Mouse (Mus musculus): ENCODE data around the gene Klf1. TPM values are rescaled to one million over a fixed set of nuclear protein-coding genes. Genes with fewer than 3 reads are reported as not detected.
A peak's percentile ranks its signal among the peaks of the same experiment; 100 is the strongest.

Gene Klf1
- polyA plus RNA-seq, 1 experiment from 2014 or later: 0.79 TPM

DNA sequence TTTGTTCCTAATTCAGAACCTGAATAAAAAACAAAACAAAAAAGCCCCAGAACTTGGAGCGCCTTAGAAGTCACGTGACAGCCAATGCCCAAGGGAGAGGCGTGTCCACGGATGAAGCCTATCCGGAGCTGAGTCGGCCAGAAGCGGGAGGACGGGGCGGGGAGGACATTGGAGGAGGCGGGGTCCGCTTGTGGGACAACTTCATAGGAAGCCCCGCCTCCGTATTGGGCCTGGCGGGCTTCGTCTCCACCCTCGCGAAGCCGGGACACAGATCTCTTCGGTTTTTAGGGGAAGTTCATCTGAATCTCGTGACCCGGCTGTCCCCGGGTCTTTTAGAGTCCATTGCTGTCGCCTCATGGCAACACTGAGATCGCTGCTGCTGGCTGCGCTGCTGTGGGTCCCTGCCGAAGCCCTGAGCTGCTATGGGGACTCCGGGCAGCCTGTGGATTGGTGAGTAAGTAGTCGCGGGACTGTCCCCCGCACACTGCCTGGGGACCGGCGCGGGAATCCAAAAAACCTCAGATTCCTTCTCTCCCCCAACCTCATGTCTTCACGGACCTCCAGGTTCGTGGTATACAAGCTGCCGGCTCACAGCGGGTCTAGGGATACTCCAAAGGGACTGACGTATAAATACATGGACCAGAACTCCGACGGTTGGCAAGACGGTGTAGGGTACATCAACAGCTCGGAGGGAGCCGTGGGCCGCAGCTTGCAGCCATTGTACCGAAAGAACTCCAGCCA lies 6.9 kb downstream of the Klf1 start, which contains the start of gene Dnase2a:
Gene Dnase2a, plus strand, starts transcription at position 140 of the 741 bp plus-strand sequence.
- H3K9ac ChIP-seq: peak within 1 kb of the TSS; percentile 17; the same call in 1 of the 2 replicates
- H3K36me3 ChIP-seq (replicated peaks): peaks cover 20% of the 10 kb centered on the region
- H3K27ac ChIP-seq: no peak within 1 kb of the TSS
- H3K4me1 ChIP-seq: peaks cover 17% of the 10 kb centered on the region
- peak within 1 kb of the TSS; percentile 50 for H3K4me2 ChIP-seq
- H3K27me3 ChIP-seq (replicated peaks): peaks cover 24% of the 10 kb centered on the region
- ATAC-seq (replicated peaks): peak; percentile 65
- no peaks in the 10 kb centered on the region for H3K9me3 ChIP-seq
- 2% methylated on average over 45 of the region's 45 CpGs for WGBS
- H3K4me3 ChIP-seq: peak within 1 kb of the TSS; percentile 33

DNA sequence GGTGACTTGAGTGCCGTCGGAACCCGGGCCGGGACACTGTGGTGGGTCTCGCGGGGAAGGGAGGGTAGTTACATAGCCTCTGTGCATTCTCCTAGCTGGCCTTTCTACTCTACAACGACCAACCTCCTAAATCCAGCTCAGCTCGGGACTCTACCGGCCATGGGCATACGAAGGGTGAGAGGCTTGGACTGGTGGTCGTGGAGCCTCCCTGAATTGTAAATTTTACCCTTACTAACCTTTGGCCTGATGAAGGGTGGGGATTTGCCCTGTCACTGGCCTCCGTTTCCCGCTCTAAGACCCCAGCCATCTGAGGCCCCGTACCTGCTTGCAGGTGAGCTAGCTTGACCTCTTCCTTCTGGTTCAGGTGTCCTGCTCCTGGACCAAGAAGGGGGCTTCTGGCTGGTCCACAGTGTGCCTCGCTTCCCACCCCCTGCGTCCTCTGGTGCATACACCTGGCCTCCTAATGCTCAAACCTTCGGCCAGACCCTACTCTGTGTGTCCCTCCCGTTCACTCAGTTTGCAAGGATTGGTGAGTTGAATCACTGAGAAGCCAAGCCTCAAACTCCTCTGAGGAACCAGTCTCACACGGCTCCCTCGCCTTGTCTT lies 7.5 kb downstream of the Klf1 start:
- no peaks in the 10 kb centered on the region for H3K9me3 ChIP-seq
- peaks cover 23% of the 10 kb centered on the region for H3K36me3 ChIP-seq (replicated peaks)
- H3K27me3 ChIP-seq (replicated peaks): peaks cover 28% of the 10 kb centered on the region
- no peak overlapping the region; the same call in 1 of the 2 replicates for H3K9ac ChIP-seq
- H3K27ac ChIP-seq: no peak overlapping the region
- H3K4me3 ChIP-seq: peak overlapping the region; percentile 33
- peak overlapping the region; percentile 50 for H3K4me2 ChIP-seq
- peaks cover 16% of the 10 kb centered on the region; the same call in 1 of the 2 replicates for H3K4me1 ChIP-seq
- 49% methylated on average over 20 of the region's 20 CpGs for WGBS
- ATAC-seq (replicated peaks): peak; percentile 18

DNA sequence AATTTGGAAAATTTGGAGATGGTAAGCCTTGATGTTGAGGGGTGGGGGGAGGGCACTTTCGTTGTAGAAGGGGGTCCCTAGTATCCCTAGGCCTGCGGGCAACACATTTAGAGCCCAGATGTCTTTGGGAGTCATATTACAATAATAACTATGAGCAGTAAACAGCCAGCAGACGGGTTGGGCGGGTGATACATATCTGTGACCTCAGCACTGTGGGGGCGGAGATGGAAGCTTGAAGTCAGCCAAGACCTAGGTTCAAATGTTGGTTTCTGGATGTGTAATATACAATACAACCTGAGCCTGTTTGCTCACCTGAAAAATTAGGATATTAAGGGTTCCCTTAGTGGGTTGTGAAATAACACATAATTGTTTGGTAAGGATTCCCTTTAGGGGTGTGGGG lies 8.2 kb downstream of the Klf1 start:
- no peaks in the 10 kb centered on the region for H3K9me3 ChIP-seq
- H3K4me3 ChIP-seq: no peak overlapping the region
- no peak overlapping the region for H3K27ac ChIP-seq
- H3K4me2 ChIP-seq: no peak overlapping the region
- peaks cover 16% of the 10 kb centered on the region; the same call in 1 of the 2 replicates for H3K4me1 ChIP-seq
- peaks cover 29% of the 10 kb centered on the region for H3K27me3 ChIP-seq (replicated peaks)
- 94% methylated on average over 5 of the region's 5 CpGs for WGBS
- ATAC-seq (replicated peaks): no peak
- no peak overlapping the region for H3K9ac ChIP-seq
- peaks cover 30% of the 10 kb centered on the region for H3K36me3 ChIP-seq (replicated peaks)

DNA sequence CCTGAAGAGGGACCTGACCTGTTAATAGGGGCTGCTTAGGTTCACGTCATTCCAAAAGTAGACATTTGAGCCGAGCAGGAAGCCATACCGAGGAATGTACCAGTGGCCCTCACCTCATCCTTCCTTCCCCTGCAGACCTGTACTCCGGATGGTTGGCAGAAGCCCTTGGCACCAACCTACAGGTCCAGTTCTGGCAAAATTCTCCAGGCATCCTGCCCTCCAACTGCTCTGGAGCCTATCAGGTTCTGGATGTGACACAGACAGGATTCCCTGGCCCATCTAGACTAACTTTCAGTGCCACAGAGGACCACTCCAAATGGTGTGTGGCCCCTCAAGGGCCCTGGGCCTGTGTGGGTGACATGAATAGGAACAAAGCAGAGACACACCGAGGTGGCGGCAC lies 8.8 kb downstream of the Klf1 start:
- peaks cover 16% of the 10 kb centered on the region; the same call in 1 of the 2 replicates for H3K4me1 ChIP-seq
- WGBS: 92% methylated on average over 6 of the region's 6 CpGs
- H3K36me3 ChIP-seq (replicated peaks): peaks cover 36% of the 10 kb centered on the region
- no peak for ATAC-seq (replicated peaks)
- H3K9ac ChIP-seq: no peak overlapping the region
- no peak overlapping the region for H3K4me2 ChIP-seq
- H3K27me3 ChIP-seq (replicated peaks): peaks cover 34% of the 10 kb centered on the region
- no peak overlapping the region for H3K4me3 ChIP-seq
- H3K27ac ChIP-seq: no peak overlapping the region
- no peaks in the 10 kb centered on the region for H3K9me3 ChIP-seq

DNA sequence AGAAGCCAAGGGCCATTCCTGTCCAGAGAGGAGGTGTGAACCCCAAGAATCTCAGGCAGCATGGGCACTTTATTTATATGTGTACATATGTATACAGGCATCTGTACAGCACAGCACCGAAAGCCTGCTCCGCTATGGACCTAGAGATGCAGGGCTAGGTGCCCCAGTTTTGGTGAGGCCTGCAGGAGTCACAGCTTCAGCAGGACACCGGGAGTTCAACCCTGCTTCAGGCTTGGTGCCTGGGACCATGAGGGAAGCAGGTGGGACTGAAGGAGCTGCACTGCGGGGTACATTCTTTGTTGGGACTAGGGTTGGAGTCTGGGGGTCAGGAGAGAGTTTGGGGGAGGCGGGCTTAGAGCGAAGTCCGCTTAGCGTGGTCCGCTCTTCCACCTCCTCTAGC lies 10.1 kb downstream of the Klf1 start:
- peaks cover 35% of the 10 kb centered on the region for H3K27me3 ChIP-seq (replicated peaks)
- peaks cover 16% of the 10 kb centered on the region; the same call in 1 of the 2 replicates for H3K4me1 ChIP-seq
- H3K9me3 ChIP-seq: no peaks in the 10 kb centered on the region
- no peak overlapping the region for H3K9ac ChIP-seq
- ATAC-seq (replicated peaks): no peak
- 81% methylated on average over 9 of the region's 9 CpGs for WGBS
- no peak overlapping the region for H3K4me3 ChIP-seq
- peaks cover 49% of the 10 kb centered on the region for H3K36me3 ChIP-seq (replicated peaks)
- no peak overlapping the region for H3K27ac ChIP-seq
- no peak overlapping the region for H3K4me2 ChIP-seq

DNA sequence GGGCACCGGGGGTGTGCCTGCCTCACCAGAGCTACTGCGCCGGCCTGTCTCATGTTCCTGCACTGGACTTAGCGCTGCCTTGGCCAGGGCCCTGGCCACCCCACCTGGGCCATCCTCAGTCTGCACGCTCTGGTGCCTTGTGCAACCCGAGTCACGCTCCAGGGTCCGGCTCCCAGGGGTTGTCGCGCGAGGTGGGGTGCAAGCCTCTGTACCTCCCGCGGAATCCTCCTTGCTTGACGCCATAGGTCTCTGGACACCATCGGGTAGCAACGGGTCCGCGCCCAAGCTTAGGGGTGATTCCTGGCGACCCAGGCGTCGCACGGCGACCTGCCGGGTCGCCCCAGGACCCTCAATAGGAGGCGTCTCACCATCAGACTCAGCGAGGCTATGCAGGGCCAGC lies 10.7 kb downstream of the Klf1 start:
- Histone ChIP-seq H3K9ac (no peak overlapping the region), H3K27ac (no peak overlapping the region), H3K36me3 (replicated peaks) (peaks cover 53% of the 10 kb centered on the region), H3K9me3 (no peaks in the 10 kb centered on the region), H3K27me3 (replicated peaks) (peaks cover 35% of the 10 kb centered on the region), H3K4me1 (peaks cover 16% of the 10 kb centered on the region; the same call in 1 of the 2 replicates), H3K4me3 (no peak overlapping the region), H3K4me2 (no peak overlapping the region)
- WGBS: 18% methylated on average over 27 of the region's 27 CpGs
- ATAC-seq (replicated peaks): no peak

DNA sequence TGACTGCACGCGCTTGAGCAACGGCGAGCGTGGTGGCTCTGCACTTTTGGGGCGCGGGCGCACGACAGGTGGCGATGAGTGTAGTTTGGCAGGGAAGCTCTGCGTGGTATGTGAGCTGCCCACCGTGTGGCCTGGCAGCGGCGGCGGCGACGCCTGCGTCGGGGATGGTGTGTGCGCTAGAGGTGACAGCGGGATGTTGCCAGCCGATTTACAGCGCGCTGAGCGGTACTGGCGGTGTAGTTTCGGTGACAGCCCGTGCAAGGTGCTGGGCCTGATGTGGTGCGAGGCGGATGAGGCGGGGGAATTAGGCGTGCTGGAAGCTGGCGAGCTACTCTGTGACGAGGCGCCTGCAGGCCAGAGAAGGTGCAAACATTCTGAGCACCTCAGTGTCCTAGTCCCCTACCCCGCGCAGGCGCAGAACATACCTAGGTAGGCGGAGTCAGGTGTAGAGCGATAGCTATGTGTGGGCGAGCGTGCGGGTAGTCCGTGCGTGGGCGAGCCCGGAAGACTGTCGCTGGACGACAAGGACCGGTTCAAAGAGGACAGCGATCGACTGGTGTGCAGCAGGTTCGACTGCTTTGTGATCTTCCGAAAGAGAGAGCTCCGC lies 11.3 kb downstream of the Klf1 start:
- Histone ChIP-seq H3K36me3 (replicated peaks) (peaks cover 59% of the 10 kb centered on the region), H3K4me3 (peak overlapping the region; percentile 15), H3K27me3 (replicated peaks) (peaks cover 35% of the 10 kb centered on the region), H3K4me1 (peaks cover 16% of the 10 kb centered on the region; the same call in 1 of the 2 replicates), H3K4me2 (peak overlapping the region; percentile 39), H3K27ac (no peak overlapping the region), H3K9ac (no peak overlapping the region), H3K9me3 (no peaks in the 10 kb centered on the region)
- 6% methylated on average over 55 of the region's 55 CpGs for WGBS
- ATAC-seq (replicated peaks): no peak

DNA sequence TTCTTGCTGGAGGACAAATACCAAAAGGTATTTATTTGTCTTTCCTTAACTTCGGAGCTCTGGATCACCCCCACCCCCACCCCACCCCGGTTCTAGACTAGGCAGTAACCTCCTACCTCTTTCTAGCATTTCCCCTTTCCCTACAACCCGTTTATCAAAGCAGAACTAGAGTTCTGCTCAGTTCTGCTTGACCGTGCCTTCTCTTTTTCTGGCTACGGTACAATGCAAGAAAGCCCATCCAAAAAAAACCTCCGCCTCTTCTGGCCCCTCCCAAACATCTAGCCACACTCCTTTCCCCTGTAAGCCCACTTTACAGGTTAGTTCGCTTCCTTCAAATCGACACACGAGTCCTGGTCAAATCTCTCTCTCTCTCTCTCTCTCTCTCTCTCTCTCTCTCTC lies 11.8 kb downstream of the Klf1 start:
- H3K9me3 ChIP-seq: no peaks in the 10 kb centered on the region
- peaks cover 14% of the 10 kb centered on the region; the same call in 1 of the 2 replicates for H3K4me1 ChIP-seq
- peak overlapping the region; percentile 15; the same call in 1 of the 2 replicates for H3K4me3 ChIP-seq
- ATAC-seq (replicated peaks): no peak
- no peak overlapping the region for H3K9ac ChIP-seq
- peak overlapping the region; percentile 39; the same call in 1 of the 2 replicates for H3K4me2 ChIP-seq
- no peak overlapping the region for H3K27ac ChIP-seq
- H3K36me3 ChIP-seq (replicated peaks): peaks cover 64% of the 10 kb centered on the region
- peaks cover 35% of the 10 kb centered on the region for H3K27me3 ChIP-seq (replicated peaks)
- 24% methylated on average over 9 of the region's 9 CpGs for WGBS

DNA sequence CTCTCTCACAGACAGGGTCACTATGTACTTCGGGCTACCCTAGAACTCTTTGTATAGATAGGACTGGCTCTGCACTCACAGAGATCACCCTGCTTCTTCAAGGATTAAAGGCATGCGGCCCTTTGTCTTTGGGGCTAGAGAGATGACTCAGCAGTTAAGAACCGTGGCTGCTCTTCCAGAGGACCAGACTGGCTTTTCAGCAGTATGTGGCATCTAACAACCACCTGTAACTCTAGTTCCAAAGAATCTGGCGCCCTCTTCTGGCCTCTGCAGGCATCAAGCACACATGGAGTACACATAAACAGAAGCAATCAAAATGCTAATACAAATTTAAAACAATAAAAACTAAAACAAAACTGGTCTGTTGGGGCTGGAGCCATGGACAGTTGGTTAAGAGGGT lies 12.2 kb downstream of the Klf1 start:
- Histone ChIP-seq H3K4me1 (peaks cover 9% of the 10 kb centered on the region; the same call in 1 of the 2 replicates), H3K9me3 (no peaks in the 10 kb centered on the region), H3K36me3 (replicated peaks) (peaks cover 69% of the 10 kb centered on the region), H3K27me3 (replicated peaks) (peaks cover 35% of the 10 kb centered on the region), H3K4me3 (no peak overlapping the region), H3K4me2 (no peak overlapping the region), H3K27ac (no peak overlapping the region), H3K9ac (no peak overlapping the region)
- no peak for ATAC-seq (replicated peaks)
- 24% methylated on average over 4 of the region's 4 CpGs for WGBS

DNA sequence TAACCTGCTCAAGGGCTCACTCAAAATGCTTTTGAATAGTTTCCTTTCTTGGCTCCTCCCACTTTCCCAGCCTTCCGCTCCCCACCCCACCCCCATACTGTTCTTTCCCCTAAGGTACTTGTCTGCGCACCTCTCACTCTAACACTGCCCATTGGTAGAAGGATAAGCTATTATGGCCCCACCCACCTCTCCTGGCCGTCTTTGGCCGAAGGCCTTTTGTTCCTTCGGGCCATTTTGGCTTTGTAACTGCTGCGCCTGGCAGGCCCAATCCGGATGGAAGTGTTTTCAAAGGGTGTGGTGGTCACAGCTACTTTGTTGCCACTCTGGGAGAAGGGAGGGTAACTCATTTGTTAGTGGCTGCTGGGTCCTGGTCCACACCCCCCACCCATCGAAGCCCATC lies 13.5 kb downstream of the Klf1 start:
- no peak for ATAC-seq (replicated peaks)
- Histone ChIP-seq H3K4me1 (peaks cover 5% of the 10 kb centered on the region; the same call in 1 of the 2 replicates), H3K9me3 (no peaks in the 10 kb centered on the region), H3K4me2 (no peak overlapping the region), H3K36me3 (replicated peaks) (peaks cover 80% of the 10 kb centered on the region), H3K27ac (no peak overlapping the region), H3K4me3 (no peak overlapping the region), H3K9ac (no peak overlapping the region), H3K27me3 (replicated peaks) (peaks cover 26% of the 10 kb centered on the region)
- WGBS: 90% methylated on average over 8 of the region's 8 CpGs

DNA sequence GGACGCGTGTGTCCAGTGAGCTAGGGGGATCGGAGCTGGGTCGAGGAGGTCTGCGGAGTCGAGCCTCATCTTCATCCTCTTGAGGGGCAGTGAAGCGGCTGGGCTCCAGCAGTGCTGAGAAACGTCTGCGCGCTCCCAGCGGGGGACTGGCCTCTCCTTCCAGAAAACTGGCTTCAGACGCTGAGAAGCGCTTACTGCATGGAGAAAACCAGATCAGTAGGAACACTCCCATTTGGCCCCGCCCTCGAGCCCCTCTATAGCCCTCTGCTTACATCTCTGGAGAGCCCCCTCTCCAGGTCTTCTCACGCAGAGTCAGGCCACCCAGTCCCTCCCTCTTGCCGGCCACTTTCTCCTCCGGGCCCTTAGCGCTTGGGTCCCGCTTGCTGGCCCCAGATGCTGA lies 16.1 kb downstream of the Klf1 start:
- Histone ChIP-seq H3K4me3 (no peak overlapping the region), H3K27ac (no peak overlapping the region), H3K36me3 (replicated peaks) (peaks cover 90% of the 10 kb centered on the region), H3K4me1 (peaks cover 4% of the 10 kb centered on the region; the same call in 1 of the 2 replicates), H3K27me3 (replicated peaks) (peaks cover 18% of the 10 kb centered on the region), H3K4me2 (no peak overlapping the region), H3K9me3 (no peaks in the 10 kb centered on the region), H3K9ac (no peak overlapping the region)
- WGBS: 29% methylated on average over 20 of the region's 20 CpGs
- ATAC-seq (replicated peaks): no peak

DNA sequence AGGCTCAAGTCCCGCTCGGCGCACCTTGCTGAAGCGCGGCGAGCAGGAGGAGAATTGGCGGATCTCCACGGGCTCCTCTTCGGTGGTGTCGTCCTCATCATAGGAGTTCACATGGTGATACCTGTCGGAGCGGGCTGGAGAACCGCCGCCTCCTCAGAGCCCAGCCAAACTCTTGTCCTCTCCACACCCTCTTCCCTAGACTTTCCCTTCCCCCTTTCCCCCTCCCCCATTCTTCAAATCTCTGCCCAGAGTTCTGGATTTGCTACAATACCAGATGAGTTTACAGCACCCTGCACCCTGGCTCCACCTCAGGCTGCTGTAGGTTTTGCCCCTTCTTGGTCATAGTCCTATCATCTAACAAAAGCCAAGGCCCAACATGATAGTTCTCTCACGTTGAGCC lies 16.9 kb downstream of the Klf1 start:
- Histone ChIP-seq H3K9me3 (no peaks in the 10 kb centered on the region), H3K27ac (no peak overlapping the region), H3K27me3 (replicated peaks) (peaks cover 18% of the 10 kb centered on the region), H3K36me3 (replicated peaks) (peaks cover 88% of the 10 kb centered on the region), H3K4me2 (no peak overlapping the region), H3K4me3 (no peak overlapping the region), H3K4me1 (no peaks in the 10 kb centered on the region), H3K9ac (no peak overlapping the region)
- no peak for ATAC-seq (replicated peaks)
- 94% methylated on average over 15 of the region's 15 CpGs for WGBS

Measured in midbrain, embryonic 15.5 days (tissue).